Mouse (Mus musculus): ENCODE measurements at regions not wholly inside any gene's neighbourhood (a gene's known extent, or its start where the extent isn't known, plus 50 kb on each side); places are given as distances from the start of the nearest gene placed in this dataset.

DNA sequence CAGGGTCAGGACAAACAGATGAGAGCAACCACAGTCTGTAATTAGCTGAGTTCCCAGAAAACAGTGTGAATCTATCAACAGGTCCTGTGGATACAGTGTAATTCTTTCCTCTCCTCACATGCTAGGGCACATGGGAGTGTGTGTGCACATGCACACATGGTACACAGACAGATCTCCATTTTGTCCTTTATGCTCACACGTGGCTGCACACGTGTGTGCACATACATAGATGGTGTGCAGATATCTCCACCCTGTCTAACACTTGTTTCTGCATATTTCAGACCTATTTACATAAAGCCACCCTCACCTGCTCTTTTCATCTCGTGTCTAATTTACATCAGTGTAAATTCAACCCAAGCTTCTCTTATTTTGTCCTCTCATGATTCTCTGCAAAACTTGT, 245.0 kb upstream of the Cnr1 start:
- Histone ChIP-seq H3K27ac (ENCODE audit: insufficient read depth, low read length) (no peak overlapping the region), H3K4me3 (ENCODE audit: extremely low read depth, insufficient read depth, insufficient read length) (no peak overlapping the region), H3K27me3 (ENCODE audit: control insufficient read depth, insufficient read depth, low read length) (no peaks in the 10 kb centered on the region), H3K36me3 (ENCODE audit: control insufficient read depth, insufficient read depth, low read length) (no peaks in the 10 kb centered on the region), H3K4me1 (ENCODE audit: control insufficient read depth, insufficient read depth, insufficient read length) (no peaks in the 10 kb centered on the region)
- DNase-seq (ENCODE audit: low read depth in 1 of 2, low spot score in 2 of 2), result no peak
- TF ChIP-seq CTCF (IDR thresholded peaks at IDR 0.05; ENCODE audit: extremely low read depth, insufficient read depth, insufficient read length, insufficient replicate concordance), result no peak
- TF ChIP-seq POLR2A (IDR thresholded peaks at IDR 0.05; ENCODE audit: low read depth, low read length), result no peak
- 70% methylated on average over 3 of the region's 3 CpGs for WGBS

DNA sequence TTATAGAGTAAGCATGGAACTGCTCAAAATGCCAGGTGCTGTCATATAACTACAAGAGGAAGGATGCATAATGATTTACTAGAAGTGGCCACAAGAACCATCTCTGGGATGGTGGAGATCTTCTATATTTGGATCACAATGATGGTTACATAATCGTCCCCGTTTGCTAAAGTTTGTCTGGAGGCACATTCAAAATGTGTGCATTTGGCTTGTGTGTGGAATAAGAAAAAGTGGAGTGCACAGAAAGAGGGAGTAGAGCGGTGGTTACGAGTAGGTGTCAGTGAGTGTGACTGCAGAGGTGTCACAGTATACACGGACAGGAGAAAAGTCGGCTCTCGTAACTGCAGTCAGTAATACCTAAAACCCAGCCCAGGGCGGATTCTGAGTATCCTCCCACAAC, 238.3 kb upstream of the Cnr1 start:
- Histone ChIP-seq H3K4me3 (ENCODE audit: extremely low read depth, insufficient read depth, insufficient read length) (no peak overlapping the region), H3K27ac (ENCODE audit: insufficient read depth, low read length) (no peak overlapping the region), H3K27me3 (ENCODE audit: control insufficient read depth, insufficient read depth, low read length) (no peaks in the 10 kb centered on the region), H3K4me1 (ENCODE audit: control insufficient read depth, insufficient read depth, insufficient read length) (no peaks in the 10 kb centered on the region), H3K36me3 (ENCODE audit: control insufficient read depth, insufficient read depth, low read length) (no peaks in the 10 kb centered on the region)
- TF ChIP-seq CTCF (IDR thresholded peaks at IDR 0.05; ENCODE audit: extremely low read depth, insufficient read depth, insufficient read length, insufficient replicate concordance), result no peak
- no peak for TF ChIP-seq POLR2A (IDR thresholded peaks at IDR 0.05; ENCODE audit: low read depth, low read length)
- no peak for DNase-seq (ENCODE audit: low read depth in 1 of 2, low spot score in 2 of 2)
- 78% methylated on average over 8 of the region's 8 CpGs for WGBS

DNA sequence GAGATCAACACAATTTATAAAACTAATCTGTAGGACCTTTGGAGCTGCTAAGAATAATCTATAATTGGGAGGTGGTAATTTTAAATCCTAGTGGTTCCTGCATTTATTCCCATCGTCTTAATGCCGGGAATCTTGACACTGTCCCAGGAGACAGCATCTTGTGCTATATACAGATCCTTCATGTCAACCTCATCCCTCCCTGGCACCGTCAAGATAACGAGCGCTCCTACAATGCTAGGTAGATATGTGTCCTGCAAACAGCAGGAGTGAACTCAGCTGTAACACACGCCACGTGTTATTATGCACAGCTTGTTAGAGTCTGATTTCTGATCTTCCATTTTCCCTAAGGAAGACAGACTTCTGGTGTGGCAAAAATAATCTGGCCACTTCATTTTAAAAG, 237.0 kb upstream of the Cnr1 start:
- no peak for TF ChIP-seq CTCF (IDR thresholded peaks at IDR 0.05; ENCODE audit: extremely low read depth, insufficient read depth, insufficient read length, insufficient replicate concordance)
- TF ChIP-seq POLR2A (IDR thresholded peaks at IDR 0.05; ENCODE audit: low read depth, low read length), result no peak
- Histone ChIP-seq H3K4me3 (ENCODE audit: extremely low read depth, insufficient read depth, insufficient read length) (no peak overlapping the region), H3K27ac (ENCODE audit: insufficient read depth, low read length) (no peak overlapping the region), H3K4me1 (ENCODE audit: control insufficient read depth, insufficient read depth, insufficient read length) (no peaks in the 10 kb centered on the region), H3K27me3 (ENCODE audit: control insufficient read depth, insufficient read depth, low read length) (no peaks in the 10 kb centered on the region), H3K36me3 (ENCODE audit: control insufficient read depth, insufficient read depth, low read length) (no peaks in the 10 kb centered on the region)
- WGBS, result 94% methylated on average over 7 of the region's 7 CpGs
- no peak for DNase-seq (ENCODE audit: low read depth in 1 of 2, low spot score in 2 of 2)

DNA sequence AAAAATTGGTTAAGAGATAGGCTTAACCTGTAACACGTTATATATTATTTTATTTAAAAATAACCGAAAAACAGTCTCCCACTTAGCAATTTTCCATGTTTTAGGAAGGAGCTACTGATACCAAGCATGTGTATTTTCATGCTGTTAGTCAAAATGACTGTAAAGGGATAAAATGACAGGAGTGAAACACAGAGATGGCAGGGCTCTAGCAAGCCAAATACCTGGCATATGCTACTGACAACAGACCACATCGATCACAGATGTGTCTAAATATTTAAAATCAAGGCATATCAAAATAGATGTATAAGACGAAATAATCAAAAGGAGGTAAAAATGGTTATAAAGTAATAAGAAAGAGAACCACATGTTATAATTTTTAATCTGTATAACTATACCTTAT, 231.0 kb upstream of the Cnr1 start:
- Histone ChIP-seq H3K4me3 (ENCODE audit: extremely low read depth, insufficient read depth, insufficient read length) (no peak overlapping the region), H3K36me3 (ENCODE audit: control insufficient read depth, insufficient read depth, low read length) (no peaks in the 10 kb centered on the region), H3K27ac (ENCODE audit: insufficient read depth, low read length) (no peak overlapping the region), H3K4me1 (ENCODE audit: control insufficient read depth, insufficient read depth, insufficient read length) (no peaks in the 10 kb centered on the region), H3K27me3 (ENCODE audit: control insufficient read depth, insufficient read depth, low read length) (no peaks in the 10 kb centered on the region)
- WGBS, result 90% methylated on average over 4 of the region's 4 CpGs
- TF ChIP-seq POLR2A (IDR thresholded peaks at IDR 0.05; ENCODE audit: low read depth, low read length) (no peak), CTCF (IDR thresholded peaks at IDR 0.05; ENCODE audit: extremely low read depth, insufficient read depth, insufficient read length, insufficient replicate concordance) (no peak)
- no peak for DNase-seq (ENCODE audit: low read depth in 1 of 2, low spot score in 2 of 2)

DNA sequence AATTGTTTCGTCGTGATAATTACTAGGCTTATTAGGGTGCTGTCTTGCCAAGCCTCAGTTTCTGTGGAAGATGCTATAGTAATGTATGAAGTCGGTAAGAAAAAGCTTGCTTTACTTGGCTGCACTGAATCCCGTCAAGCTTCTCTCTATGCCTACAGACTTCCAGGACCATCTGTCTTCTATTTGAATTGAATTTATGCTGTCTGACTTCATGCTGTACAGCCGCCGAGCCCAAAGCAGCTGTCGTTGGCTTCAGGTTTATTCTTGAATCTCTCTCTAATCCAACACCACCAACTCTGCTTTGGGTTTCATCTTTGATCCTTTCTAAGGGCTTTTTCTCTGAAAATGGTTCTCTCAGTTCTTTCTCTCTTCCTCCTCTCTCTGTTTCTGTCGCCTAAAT, 227.4 kb upstream of the Cnr1 start:
- 88% methylated on average over 8 of the region's 8 CpGs for WGBS
- Histone ChIP-seq H3K4me1 (ENCODE audit: control insufficient read depth, insufficient read depth, insufficient read length) (no peaks in the 10 kb centered on the region), H3K36me3 (ENCODE audit: control insufficient read depth, insufficient read depth, low read length) (no peaks in the 10 kb centered on the region), H3K27ac (ENCODE audit: insufficient read depth, low read length) (no peak overlapping the region), H3K27me3 (ENCODE audit: control insufficient read depth, insufficient read depth, low read length) (no peaks in the 10 kb centered on the region), H3K4me3 (ENCODE audit: extremely low read depth, insufficient read depth, insufficient read length) (no peak overlapping the region)
- TF ChIP-seq CTCF (IDR thresholded peaks at IDR 0.05; ENCODE audit: extremely low read depth, insufficient read depth, insufficient read length, insufficient replicate concordance), result no peak
- no peak for TF ChIP-seq POLR2A (IDR thresholded peaks at IDR 0.05; ENCODE audit: low read depth, low read length)
- no peak for DNase-seq (ENCODE audit: low read depth in 1 of 2, low spot score in 2 of 2)

DNA sequence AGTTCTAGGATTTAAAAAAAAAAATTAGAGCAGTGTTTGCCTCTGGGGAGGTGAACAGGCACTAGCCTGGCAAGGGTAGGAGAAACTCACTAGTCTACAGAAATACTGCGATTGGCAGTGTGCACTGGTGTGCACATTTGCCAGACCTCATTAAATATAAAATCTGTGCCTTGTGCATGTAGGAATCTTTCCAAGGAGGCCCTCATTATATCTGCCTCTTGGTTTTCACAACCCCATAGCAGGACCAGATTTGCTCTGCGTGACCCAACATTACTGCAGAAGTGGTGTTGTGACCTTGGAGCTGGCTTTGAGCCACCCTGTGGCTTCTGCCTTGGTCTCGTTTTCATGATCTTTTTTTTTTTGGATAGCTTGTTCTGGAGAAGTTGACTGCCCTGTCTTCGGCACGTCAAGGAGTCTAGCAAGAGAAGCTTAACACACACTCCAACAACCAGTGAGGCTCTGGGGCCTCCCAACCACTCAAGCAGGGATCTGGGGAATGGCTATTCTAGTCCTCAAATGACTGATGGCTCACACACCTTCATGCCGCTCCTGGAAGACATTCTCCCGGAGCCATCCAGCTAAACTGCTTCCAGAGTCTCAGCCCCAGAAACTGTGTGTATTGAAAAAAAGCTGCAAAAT, 222.2 kb upstream of the Cnr1 start:
- DNase-seq (ENCODE audit: low read depth in 1 of 2, low spot score in 2 of 2), result no peak
- 87% methylated on average over 7 of the region's 7 CpGs for WGBS
- Histone ChIP-seq H3K27me3 (ENCODE audit: control insufficient read depth, insufficient read depth, low read length) (no peaks in the 10 kb centered on the region), H3K4me1 (ENCODE audit: control insufficient read depth, insufficient read depth, insufficient read length) (no peaks in the 10 kb centered on the region), H3K4me3 (ENCODE audit: extremely low read depth, insufficient read depth, insufficient read length) (no peak overlapping the region), H3K36me3 (ENCODE audit: control insufficient read depth, insufficient read depth, low read length) (no peaks in the 10 kb centered on the region), H3K27ac (ENCODE audit: insufficient read depth, low read length) (no peak overlapping the region)
- no peak for TF ChIP-seq CTCF (IDR thresholded peaks at IDR 0.05; ENCODE audit: extremely low read depth, insufficient read depth, insufficient read length, insufficient replicate concordance)
- TF ChIP-seq POLR2A (IDR thresholded peaks at IDR 0.05; ENCODE audit: low read depth, low read length), result no peak

DNA sequence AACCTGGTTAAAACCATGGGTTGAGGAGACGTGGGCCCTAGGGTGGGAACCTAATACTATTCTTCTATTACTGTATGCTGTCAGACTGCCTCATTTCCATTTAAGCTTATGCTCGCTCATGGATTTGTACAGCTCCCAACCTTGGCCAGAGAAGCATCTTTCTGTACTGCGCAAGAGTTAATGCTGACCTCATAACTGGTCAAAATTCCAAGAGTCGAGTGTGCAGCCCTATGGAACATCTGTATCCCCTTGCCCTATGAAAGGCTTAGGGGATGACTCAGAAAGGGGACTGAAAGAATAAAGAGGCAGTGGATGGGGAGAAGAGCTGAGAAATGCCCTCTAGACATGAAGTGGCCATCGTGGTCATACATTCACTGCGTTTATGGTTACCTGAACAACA, 218.7 kb upstream of the Cnr1 start:
- no peaks in the 10 kb centered on the region for H3K4me1 ChIP-seq (ENCODE audit: control insufficient read depth, insufficient read depth, insufficient read length)
- H3K4me3 ChIP-seq (ENCODE audit: extremely low read depth, insufficient read depth, insufficient read length), result no peak overlapping the region
- DNase-seq (ENCODE audit: low read depth in 1 of 2, low spot score in 2 of 2), result no peak
- H3K27me3 ChIP-seq (ENCODE audit: control insufficient read depth, insufficient read depth, low read length), result no peaks in the 10 kb centered on the region
- 91% methylated on average over 6 of the region's 6 CpGs for WGBS
- H3K27ac ChIP-seq (ENCODE audit: insufficient read depth, low read length), result no peak overlapping the region
- TF ChIP-seq CTCF (IDR thresholded peaks at IDR 0.05; ENCODE audit: extremely low read depth, insufficient read depth, insufficient read length, insufficient replicate concordance) (no peak), POLR2A (IDR thresholded peaks at IDR 0.05; ENCODE audit: low read depth, low read length) (no peak)
- H3K36me3 ChIP-seq (ENCODE audit: control insufficient read depth, insufficient read depth, low read length), result no peaks in the 10 kb centered on the region

All from spleen, adult 2 months (tissue).